Mouse (Mus musculus): ENCODE data around the gene Dazap2.

- TF ChIP-seq CTCF (IDR thresholded peaks at IDR 0.05; ENCODE audit: insufficient read depth, low read depth, low read length) (no peak), POLR2A (IDR thresholded peaks at IDR 0.05; ENCODE audit: insufficient read depth, low read depth, low read length) (no peak)
Observed at GRCm38 (mm10) chr15:100642451-100642850, 27.3 kb downstream of the Dazap2 start.

Measured in olfactory bulb, adult 2 months (tissue).